Mouse (Mus musculus) MEL (cell line): ENCODE data around the gene Rnf157. TPM values are rescaled to one million over a fixed set of nuclear protein-coding genes. Genes with fewer than 3 reads are reported as not detected.

Experiments used
- DNase-seq: peaks from one replicate; pipeline ENCODE4 v3.0.0; 2011; ENCODE audit warnings: low read depth, low spot score
- H3K27ac ChIP-seq: 2 replicates; pipeline ENCODE4 v1.5.1; 2012; ENCODE audit warnings: low read depth, mild to moderate bottlenecking, control low read depth, low read length, moderate library complexity; ENCODE audit not compliant: control insufficient read depth
- H3K27me3 ChIP-seq, 2 experiments: fragments of 150-350 bp in 1 of 2; sonication (generic) in 1 of 2; 2 replicates each; pipeline ENCODE4 v1.6.1; 2012; ENCODE audit warnings: low read length in 2 of 2, mild to moderate bottlenecking in 2 of 2, improper control_type of control experiment in 1 of 2, moderate library complexity in 1 of 2; ENCODE audit not compliant: insufficient read depth in 2 of 2, control insufficient read depth in 1 of 2
- H3K36me3 ChIP-seq, 2 experiments: 2 replicates each; pipeline ENCODE4 v1.6.1; 2012 to 2014; ENCODE audit warnings: low read length in 2 of 2, improper control_type of control experiment in 1 of 2, inconsistent platforms in 1 of 2, mild to moderate bottlenecking in 1 of 2; ENCODE audit not compliant: insufficient read depth in 2 of 2, control insufficient read depth in 1 of 2
- H3K4me1 ChIP-seq, 2 experiments: fragments of 150-350 bp in 1 of 2; sonication (generic) in 1 of 2; 2 replicates each; pipeline ENCODE4 v1.6.1; 2012; ENCODE audit warnings: low read length in 2 of 2, improper control_type of control experiment in 1 of 2, mild to moderate bottlenecking in 1 of 2; ENCODE audit not compliant: insufficient read depth in 2 of 2, control insufficient read depth in 1 of 2
- H3K4me3 ChIP-seq, 2 experiments: fragments of 150-350 bp in 1 of 2; sonication (generic) in 1 of 2; 2 replicates each; pipeline ENCODE4 v1.5.1; 2012; ENCODE audit warnings: low read depth in 2 of 2, low read length in 2 of 2, mild to moderate bottlenecking in 2 of 2, moderate library complexity in 2 of 2, control low read depth in 1 of 2, improper control_type of control experiment in 1 of 2; ENCODE audit not compliant: control insufficient read depth in 1 of 2, insufficient read depth in 1 of 2
- H3K79me2 ChIP-seq: 2 replicates; pipeline ENCODE4 v1.6.1; 2012; ENCODE audit warnings: mild to moderate bottlenecking, low read length, moderate library complexity; ENCODE audit not compliant: control insufficient read depth, poor library complexity, insufficient read depth
- H3K9ac ChIP-seq: 2 replicates; pipeline ENCODE4 v1.6.1; 2012; ENCODE audit warnings: low read depth, mild to moderate bottlenecking, control low read depth, low read length, moderate library complexity; ENCODE audit not compliant: control insufficient read depth, poor library complexity, severe bottlenecking
- H3K9me3 ChIP-seq: fragments of 150-350 bp; sonication (generic); replicated peaks from 2 replicates; pipeline ENCODE4 v1.6.1; 2012; ENCODE audit warnings: mild to moderate bottlenecking, low read length, improper control_type of control experiment, moderate library complexity; ENCODE audit not compliant: insufficient read depth
- CHD1 ChIP-seq: IDR thresholded peaks from 2 replicates; pipeline ENCODE4 v1.6.1; 2012; ENCODE audit warnings: low read depth, mild to moderate bottlenecking, inconsistent platforms, low read length, improper control_type of control experiment
- ETS1 ChIP-seq: IDR thresholded peaks from 2 replicates; pipeline ENCODE4 v1.6.1; 2012; ENCODE audit warnings: low read depth, mild to moderate bottlenecking, inconsistent platforms, low read length, improper control_type of control experiment, moderate library complexity
- GABPA ChIP-seq: IDR thresholded peaks from 2 replicates; pipeline ENCODE4 v1.6.1; 2012; ENCODE audit warnings: low read depth, mild to moderate bottlenecking, inconsistent platforms, low read length, improper control_type of control experiment, moderate library complexity
- HCFC1 ChIP-seq: IDR thresholded peaks from 2 replicates; pipeline ENCODE4 v1.6.1; 2012; ENCODE audit warnings: low read depth, mild to moderate bottlenecking, inconsistent platforms, low read length, improper control_type of control experiment, moderate library complexity
- JUND ChIP-seq: IDR thresholded peaks from 2 replicates; pipeline ENCODE4 v1.6.1; 2011; ENCODE audit warnings: low read depth, mild to moderate bottlenecking, improper control_type of control experiment, low read length
- MEF2A ChIP-seq: IDR thresholded peaks from 2 replicates; pipeline ENCODE4 v1.6.1; 2014; ENCODE audit warnings: low read depth, mild to moderate bottlenecking, inconsistent platforms, low read length, improper control_type of control experiment; ENCODE audit not compliant: poor library complexity, insufficient replicate concordance, severe bottlenecking; ENCODE audit errors: extremely low read depth
- MXI1 ChIP-seq: IDR thresholded peaks from 2 replicates; pipeline ENCODE4 v1.6.1; 2011; ENCODE audit warnings: mild to moderate bottlenecking, low read depth, low read length, improper control_type of control experiment
- MYB ChIP-seq: IDR thresholded peaks from 2 replicates; pipeline ENCODE4 v1.6.1; 2011; ENCODE audit warnings: mild to moderate bottlenecking, low read depth, low read length, improper control_type of control experiment
- MYC ChIP-seq: IDR thresholded peaks from 2 replicates; pipeline ENCODE4 v1.6.1; 2011; ENCODE audit warnings: low read depth, mild to moderate bottlenecking, low read length, improper control_type of control experiment, moderate library complexity
- NRF1 ChIP-seq: IDR thresholded peaks from 2 replicates; pipeline ENCODE4 v1.6.1; 2014; ENCODE audit warnings: low read depth, mild to moderate bottlenecking, inconsistent platforms, low read length, improper control_type of control experiment, moderate library complexity; ENCODE audit not compliant: poor library complexity, insufficient read depth, severe bottlenecking
- POLR2AphosphoS5 ChIP-seq: IDR thresholded peaks from 2 replicates; pipeline ENCODE4 v1.6.1; 2012; ENCODE audit warnings: low read depth, borderline replicate concordance, mild to moderate bottlenecking, inconsistent platforms, low read length, moderate library complexity, mixed read lengths
- SMC3 ChIP-seq: IDR thresholded peaks from 2 replicates; pipeline ENCODE4 v1.6.1; 2011; ENCODE audit warnings: low read depth, low read length, improper control_type of control experiment
- TAL1 ChIP-seq: IDR thresholded peaks from 2 replicates; pipeline ENCODE4 v1.6.1; 2012; ENCODE audit warnings: mild to moderate bottlenecking, inconsistent platforms, low read length, moderate library complexity, mixed read lengths
- TBP ChIP-seq: IDR thresholded peaks from 2 replicates; pipeline ENCODE4 v1.8.0; 2011; ENCODE audit warnings: low read depth, low read length, improper control_type of control experiment
- TCF12 ChIP-seq: IDR thresholded peaks from 2 replicates; pipeline ENCODE4 v1.6.1; 2014; ENCODE audit warnings: low read depth, mild to moderate bottlenecking, inconsistent platforms, low read length, improper control_type of control experiment, moderate library complexity
- UBTF ChIP-seq: IDR thresholded peaks from 2 replicates; pipeline ENCODE4 v1.6.1; 2012; ENCODE audit warnings: low read depth, mild to moderate bottlenecking, inconsistent platforms, low read length, improper control_type of control experiment, moderate library complexity, borderline replicate concordance; ENCODE audit not compliant: insufficient read depth
- USF2 ChIP-seq, 2 experiments: IDR thresholded peaks; 2 replicates each; pipeline ENCODE4 v1.6.1; 2011 to 2012; ENCODE audit warnings: improper control_type of control experiment in 2 of 2, low read length in 2 of 2, borderline replicate concordance in 1 of 2, inconsistent platforms in 1 of 2, low read depth in 1 of 2, mild to moderate bottlenecking in 1 of 2; ENCODE audit not compliant: insufficient read depth in 1 of 2
- ZC3H11A ChIP-seq: IDR thresholded peaks from 2 replicates; pipeline ENCODE4 v1.6.1; 2012; ENCODE audit warnings: low read depth, mild to moderate bottlenecking, inconsistent platforms, low read length, improper control_type of control experiment
- polyA plus RNA-seq, 2 experiments: library from polyadenylated mRNA; stranded (reverse) in 1 of 2; unstranded in 1 of 2; fragments of >175 nt in 1 of 2; fragments of >200 nt in 1 of 2; gene quantifications; 2 replicates each; pipeline versions ENCODE4 v1.2.1 to v1.2.4; 2012; ENCODE audit warnings: low replicate concordance in 2 of 2, low read depth in 1 of 2; ENCODE audit not compliant: insufficient read length in 2 of 2, insufficient read depth in 1 of 2, missing spikeins in 1 of 2
- total RNA-seq: library from RNA; depleted of rRNA; stranded (reverse); fragments of 300-350 nt; gene quantifications from 2 replicates; pipeline ENCODE4 v1.2.3, GENCODE M21; 2012

Rnf157 gene
- total and polyA plus RNA-seq, 3 experiments, result 7.5 to 10.9 TPM; not detected in 1

GRCm38 (mm10) chr11:116332983-116333270 lies 79.9 kb downstream of the Rnf157 start:
- H3K4me1 ChIP-seq, result no peaks in the 10 kb centered on the region
- H3K9me3 ChIP-seq, result no peaks in the 10 kb centered on the region
- TF ChIP-seq TAL1 (no peak), MXI1 (no peak), MYB (no peak), UBTF (no peak), TBP (no peak), CHD1 (no peak), HCFC1 (no peak)
- TF ChIP-seq, all 39 proteins: peak for 0
- Histone ChIP-seq H3K27ac (no peak overlapping the region), H3K79me2 (no peaks in the 10 kb centered on the region), H3K9ac (no peak overlapping the region), H3K36me3 (no peaks in the 10 kb centered on the region), H3K4me3 (no peak overlapping the region), H3K27me3 (peaks cover 0 to 1% of the 10 kb centered on the region in 2 experiments; a peak in 1 of 4 replicates)
- DNase-seq, result no peak

GRCm38 (mm10) chr11:116332232-116332982 lies 80.4 kb downstream of the Rnf157 start:
- TF ChIP-seq POLR2AphosphoS5 (no peak), ZC3H11A (no peak), JUND (no peak), USF2 (IDR thresholded peaks at IDR 0.05; ENCODE audit: borderline replicate concordance in 1 of 2, insufficient read depth in 1 of 2, low read depth in 1 of 2, low read length in 2 of 2) (no peak), HCFC1 (no peak), UBTF (no peak), SMC3 (no peak), ETS1 (no peak)
- H3K9ac ChIP-seq, result no peak overlapping the region
- no peak overlapping the region for H3K4me3 ChIP-seq
- H3K36me3 ChIP-seq, result no peaks in the 10 kb centered on the region
- no peak for DNase-seq
- H3K27me3 ChIP-seq, result peaks cover 0 to 1% of the 10 kb centered on the region in 2 experiments; a peak in 1 of 4 replicates
- no peaks in the 10 kb centered on the region for H3K4me1 ChIP-seq
- no peaks in the 10 kb centered on the region for H3K79me2 ChIP-seq
- H3K27ac ChIP-seq, result no peak overlapping the region
- no peaks in the 10 kb centered on the region for H3K9me3 ChIP-seq

- Histone ChIP-seq H3K27me3 (0 out of 4 replicates have a peak, but pooled peaks cover 0 to 1% of the 10 kb centered on the region in 2 experiments), H3K9ac (no peak overlapping the region), H3K27ac (no peak overlapping the region), H3K4me1 (0 out of 4 replicates have a peak, but pooled peaks cover 0 to 2% of the 10 kb centered on the region in 2 experiments), H3K36me3 (no peaks in the 10 kb centered on the region), H3K9me3 (no peaks in the 10 kb centered on the region), H3K4me3 (no peak overlapping the region), H3K79me2 (no peaks in the 10 kb centered on the region)
- TF ChIP-seq MYB, result no peak
- TF ChIP-seq NRF1, result no peak
- TF ChIP-seq SMC3, result no peak
- TF ChIP-seq TCF12, result no peak
- no peak for TF ChIP-seq USF2 (IDR thresholded peaks at IDR 0.05; ENCODE audit: borderline replicate concordance in 1 of 2, insufficient read depth in 1 of 2, low read depth in 1 of 2, low read length in 2 of 2)
- TF ChIP-seq MYC, result no peak
- no peak for TF ChIP-seq MEF2A
- no peak for TF ChIP-seq MXI1
- TF ChIP-seq GABPA, result no peak
- no peak for DNase-seq
These were observed 82.7 kb downstream of the Rnf157 start for GRCm38 (mm10) chr11:116330211-116330518.
